Mouse (Mus musculus): ENCODE measurements around the gene Per1.

Gene Per1

DNA sequence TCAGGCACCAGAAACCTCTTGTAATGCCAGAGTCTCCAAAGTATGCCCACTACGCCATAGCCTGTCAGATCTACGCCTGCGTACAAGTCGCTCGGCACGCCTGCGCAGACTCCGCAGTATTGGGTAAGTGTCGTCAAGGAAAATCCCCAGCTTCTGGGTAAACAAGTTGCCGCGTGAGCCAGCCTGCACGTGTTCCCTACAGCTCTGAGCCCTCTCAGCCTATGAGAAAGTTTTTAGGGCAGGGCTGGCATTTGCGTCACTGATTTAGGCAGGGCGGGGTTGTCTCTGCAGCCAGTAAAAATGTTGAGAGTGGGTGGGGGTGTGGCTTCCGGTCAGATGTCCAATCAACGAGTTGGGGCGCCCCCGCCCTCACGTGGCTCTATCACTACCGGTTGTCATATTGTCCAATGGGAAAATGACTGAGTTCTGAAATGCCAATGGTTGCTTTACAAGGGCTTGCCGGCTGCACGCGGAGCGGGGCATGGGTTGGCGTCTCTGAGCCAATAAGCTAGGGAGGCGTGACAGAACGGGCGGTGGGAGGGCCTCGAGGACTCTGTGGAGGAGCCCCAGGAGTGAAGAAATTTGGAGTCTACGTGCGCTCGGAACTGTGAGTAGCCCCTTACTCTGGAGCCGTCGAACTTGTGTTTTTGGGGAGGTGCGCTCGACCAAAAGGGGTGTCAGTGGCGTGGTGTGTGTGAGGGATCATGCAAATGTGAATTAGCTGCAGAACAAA, at the start of gene Per1:
Per1 (plus strand) TSS at position 521 of the 733 bp plus-strand sequence.
- DNase-seq (ENCODE audit: low read depth): peak; percentile 100

DNA sequence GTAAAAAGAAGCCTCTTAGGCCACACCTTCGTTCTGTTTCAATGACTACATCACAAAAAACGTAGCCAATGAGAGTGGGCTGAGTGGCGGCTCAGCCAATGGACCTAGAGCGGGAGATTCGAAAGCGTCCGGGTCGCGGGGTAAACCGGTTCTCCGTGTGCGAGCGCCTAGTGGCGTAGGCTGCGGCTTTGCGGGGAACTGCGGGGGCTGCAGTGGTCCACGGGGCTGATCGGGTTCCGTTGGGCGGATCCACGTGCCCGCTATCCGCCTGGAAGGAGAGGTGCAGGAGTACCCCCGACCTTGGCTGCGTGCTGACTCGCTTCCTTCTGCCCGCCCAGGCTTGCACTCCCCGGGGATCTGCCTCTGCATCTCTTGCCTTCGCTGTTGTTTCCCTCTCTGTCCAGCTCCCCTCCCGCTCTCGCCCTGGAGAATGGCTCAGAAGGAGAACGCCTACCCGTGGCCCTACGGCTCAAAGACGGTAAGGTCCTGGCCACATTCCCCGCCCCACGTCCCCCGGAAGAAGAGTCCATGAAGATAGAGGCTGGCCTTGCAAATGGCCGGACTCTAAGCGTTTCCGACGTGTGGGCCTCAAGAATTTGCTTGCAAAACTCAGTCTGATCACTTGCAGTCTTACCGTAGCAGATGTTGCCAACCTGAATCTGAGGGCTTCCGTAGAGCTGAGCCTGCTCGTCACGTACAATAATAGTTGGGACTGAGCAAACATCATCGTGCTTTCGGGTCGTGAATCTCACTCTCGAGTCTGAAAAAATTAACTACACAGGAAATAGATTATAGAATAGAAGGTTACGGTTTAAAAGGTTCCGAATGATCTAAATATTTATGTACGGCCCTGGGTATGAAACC, 49.3 kb upstream of the Per1 start, which contains the start of gene Aurkb:
Aurkb (plus strand) TSS at position 117 of the 864 bp plus-strand sequence.
- DNase-seq (ENCODE audit: low read depth): peak; percentile 62

DNA sequence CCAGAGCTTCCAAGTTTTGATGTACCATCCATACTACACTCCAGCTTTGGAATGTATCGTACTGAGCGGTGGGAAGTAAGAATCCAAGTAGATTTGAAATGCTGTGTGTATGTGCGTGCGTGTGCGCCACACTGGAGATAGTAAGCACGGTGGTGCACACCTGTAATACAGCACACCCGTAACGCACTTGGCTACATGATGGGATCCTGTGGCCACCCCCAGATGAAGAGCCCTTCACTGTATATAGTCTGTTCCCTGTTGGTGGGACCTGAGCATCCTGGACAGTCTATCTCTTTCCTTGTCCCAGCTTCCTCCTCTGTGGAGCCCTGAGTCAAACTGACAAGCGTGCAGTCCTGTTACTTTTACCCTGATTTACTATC, 48.6 kb upstream of the Per1 start:
- DNase-seq (ENCODE audit: low read depth): no peak

DNA sequence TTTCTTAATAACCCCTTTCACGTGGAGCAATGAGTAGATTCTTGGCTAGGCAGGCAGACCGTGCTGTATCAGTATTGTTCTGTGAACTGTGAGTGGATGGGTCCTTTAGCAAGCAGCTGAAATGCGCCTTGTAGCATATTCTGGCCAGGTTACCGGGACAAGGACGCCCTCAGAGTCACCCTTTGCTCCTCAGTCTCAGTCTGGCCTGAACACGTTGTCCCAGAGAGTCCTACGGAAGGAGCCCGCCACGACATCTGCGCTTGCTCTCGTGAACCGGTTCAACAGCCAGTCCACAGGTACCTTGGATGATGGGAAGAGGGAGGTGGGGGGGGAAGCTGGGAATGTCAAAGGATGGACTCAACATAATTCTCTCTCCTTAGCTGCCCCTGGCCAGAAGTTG, 47.4 kb upstream of the Per1 start:
- DNase-seq (ENCODE audit: low read depth): no peak

DNA sequence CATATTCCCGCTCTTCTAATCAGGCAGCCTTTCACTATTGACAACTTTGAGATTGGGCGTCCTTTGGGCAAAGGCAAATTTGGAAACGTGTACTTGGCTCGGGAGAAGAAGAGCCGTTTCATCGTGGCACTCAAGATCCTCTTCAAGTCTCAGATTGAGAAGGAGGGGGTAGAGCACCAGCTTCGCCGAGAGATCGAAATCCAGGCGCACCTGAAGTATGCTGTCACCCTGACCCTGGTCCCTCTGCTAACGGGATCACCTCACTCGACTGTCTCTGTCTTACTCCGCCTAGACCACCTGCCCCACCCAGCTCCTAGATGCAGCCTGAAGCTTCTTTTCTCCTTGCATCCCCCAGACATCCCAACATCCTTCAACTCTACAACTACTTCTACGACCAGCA, 46.9 kb upstream of the Per1 start:
- DNase-seq (ENCODE audit: low read depth): no peak

DNA sequence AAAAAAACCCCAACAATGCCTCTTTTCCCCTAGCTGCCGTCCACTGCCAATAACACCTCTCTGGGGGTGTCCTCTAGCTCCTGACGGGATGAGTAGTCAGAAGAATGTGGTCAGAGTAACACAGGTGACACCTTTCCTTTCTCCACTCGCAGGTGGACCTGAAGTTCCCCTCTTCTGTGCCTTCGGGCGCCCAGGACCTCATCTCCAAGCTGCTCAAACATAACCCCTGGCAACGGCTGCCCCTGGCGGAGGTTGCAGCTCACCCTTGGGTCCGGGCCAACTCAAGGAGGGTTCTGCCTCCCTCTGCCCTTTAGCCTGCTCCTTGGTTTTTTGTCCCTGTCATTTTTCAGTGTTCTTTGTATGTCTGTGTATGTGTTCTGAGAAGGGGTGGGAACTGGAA, 44.3 kb upstream of the Per1 start:
- no peak for DNase-seq (ENCODE audit: low read depth)

DNA sequence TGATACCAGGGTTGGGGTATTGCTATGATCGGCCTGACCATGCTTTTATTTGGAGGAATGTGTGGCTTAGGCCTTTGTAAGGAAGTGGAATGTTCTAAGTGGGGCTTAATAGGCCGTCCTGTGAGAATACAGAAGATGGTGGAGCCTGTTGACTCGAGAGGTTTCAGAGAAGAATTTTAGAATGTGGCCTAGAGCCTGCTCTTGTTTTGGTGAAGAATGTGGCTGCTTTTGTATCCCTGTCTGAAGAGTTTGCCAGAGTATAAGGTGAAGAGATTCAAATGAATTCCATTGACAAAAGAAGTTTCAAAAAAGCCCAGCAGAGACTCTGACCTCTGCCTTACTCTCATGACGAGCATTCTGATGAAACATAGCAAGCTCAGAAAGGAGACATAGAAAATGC, 43.2 kb upstream of the Per1 start:
- no peak for DNase-seq (ENCODE audit: low read depth)

DNA sequence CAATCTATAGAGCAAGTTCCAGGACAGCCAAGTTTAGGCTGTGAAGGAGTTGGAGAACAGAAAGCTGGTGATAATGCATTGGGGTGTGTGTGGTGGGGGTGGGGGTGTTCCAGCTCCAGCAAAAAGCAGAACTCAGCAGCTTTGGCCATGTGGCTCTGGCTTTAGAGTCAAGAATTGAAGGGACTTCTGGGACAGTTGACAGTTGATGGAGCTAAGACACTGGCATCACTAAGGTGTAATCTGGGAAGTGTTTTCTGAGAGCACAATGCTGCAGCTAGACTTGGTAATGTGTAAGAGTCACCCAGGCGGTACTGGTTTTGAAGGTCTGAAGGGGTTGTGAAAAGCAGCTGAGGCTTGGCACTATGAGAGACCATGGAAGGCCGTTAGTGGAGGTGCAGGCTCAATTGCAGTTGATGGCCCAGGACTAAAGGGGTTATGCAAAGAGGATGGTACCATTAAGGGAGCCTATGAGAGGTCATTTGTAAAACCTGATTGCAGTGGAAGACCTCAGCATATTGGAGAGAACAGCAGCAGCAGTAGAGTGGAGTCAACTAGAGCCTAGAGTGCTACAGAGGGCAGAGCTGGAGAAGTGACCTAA, 42.1 kb upstream of the Per1 start:
- no peak for DNase-seq (ENCODE audit: low read depth)

DNA sequence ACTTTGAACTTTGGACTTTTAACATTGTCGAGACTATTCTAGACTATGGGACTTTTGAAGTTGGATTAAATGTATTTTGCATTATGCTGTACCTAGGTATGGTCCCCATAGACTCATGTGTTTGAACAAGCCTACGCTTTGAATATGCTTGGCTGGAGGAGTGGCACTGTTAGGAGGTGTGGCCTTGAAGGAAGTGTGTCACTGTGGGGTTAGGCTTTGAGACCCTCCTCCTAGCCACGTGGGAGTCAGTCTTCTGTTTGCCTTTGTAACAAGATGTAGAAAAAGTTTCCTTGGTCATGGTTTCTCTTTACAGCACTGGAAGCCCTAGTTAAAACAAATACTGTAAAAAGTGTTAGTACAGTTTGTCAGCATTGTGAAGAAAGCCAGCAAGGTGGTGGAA, 41.2 kb upstream of the Per1 start:
- DNase-seq (ENCODE audit: low read depth): no peak

DNA sequence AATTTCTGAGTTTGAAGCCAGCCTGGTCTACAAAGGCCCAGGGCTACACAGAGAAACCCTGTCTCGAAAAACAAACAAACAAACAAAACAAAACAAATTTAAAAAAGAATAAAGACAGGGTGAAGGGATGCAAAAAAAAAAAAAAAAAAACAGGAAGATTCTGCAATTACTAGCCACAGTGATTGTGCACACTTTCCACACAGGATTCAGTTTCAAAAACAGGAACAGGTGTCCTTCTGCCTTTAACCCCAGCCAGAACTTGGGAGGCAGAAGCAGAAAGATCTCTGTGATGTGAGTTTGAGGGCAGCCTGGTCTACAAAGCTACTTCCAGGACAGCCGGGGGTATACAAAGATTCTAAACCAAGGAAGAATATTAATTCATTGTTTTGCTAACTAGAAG, 36.8 kb upstream of the Per1 start:
- no peak for DNase-seq (ENCODE audit: low read depth)

DNA sequence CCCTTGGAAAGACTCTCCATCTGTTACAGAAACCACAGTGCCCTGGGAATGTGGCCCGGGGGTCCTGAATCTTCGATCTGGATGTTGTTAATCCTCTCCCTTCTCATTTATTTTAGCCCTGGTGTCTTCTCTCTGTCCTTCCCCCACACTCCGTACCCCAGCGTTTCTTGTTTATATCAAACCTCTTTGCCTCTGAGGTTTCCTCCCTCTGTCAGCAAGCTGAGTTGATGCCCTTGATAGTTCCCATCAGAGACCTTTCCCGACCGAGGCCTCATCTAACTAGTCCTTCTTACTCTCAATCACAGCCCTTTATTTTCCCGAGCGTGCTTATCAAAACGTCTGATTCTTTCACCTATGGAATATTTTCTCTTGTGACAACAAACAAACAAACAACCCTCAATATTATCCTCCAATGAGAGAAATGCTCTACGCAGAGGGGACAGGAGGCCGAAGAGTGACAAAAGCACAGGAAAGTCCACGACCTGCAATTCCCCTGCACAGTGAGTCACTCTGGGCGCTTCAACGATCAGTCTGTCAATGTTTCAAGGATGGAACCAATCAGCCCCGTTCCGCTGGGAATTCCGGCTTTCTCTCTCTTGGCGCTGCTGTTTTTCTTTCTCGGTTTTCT, 36.2 kb upstream of the Per1 start:
- DNase-seq (ENCODE audit: low read depth): no peak

DNA sequence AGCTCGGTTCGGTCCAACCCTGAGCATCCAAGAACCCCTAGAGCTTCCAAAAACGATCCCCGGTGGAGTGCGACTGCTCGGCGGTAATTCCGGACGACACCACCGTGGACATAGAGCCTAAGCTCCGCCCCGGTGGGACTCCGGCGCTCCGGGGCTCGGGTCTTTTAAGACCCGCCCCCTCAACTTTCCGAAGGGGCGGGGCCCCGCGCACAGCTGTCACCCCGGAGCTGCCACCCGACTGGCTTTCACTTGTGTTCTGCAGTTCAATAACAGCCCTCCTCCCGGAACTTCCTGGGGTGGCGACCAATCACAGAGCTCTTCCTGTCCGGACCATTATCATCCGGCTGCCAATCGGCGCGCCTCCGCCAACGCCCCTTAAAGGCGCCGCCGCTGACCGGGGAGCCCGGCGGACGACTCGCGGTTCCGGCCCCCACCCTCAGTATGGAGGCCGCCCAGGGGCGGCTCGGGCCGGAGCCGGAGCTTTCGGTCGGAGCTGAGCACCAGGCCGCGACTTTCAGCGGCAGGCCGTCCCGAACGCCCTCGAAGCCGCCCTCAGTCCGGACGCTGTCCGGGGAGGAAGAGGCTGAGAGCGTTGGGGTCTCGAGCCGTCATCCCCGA, 35.6 kb upstream of the Per1 start, which contains the start of gene Borcs6:
Borcs6 (plus strand) TSS at position 361 of the 618 bp plus-strand sequence.
- peak; percentile 93 for DNase-seq (ENCODE audit: low read depth)

DNA sequence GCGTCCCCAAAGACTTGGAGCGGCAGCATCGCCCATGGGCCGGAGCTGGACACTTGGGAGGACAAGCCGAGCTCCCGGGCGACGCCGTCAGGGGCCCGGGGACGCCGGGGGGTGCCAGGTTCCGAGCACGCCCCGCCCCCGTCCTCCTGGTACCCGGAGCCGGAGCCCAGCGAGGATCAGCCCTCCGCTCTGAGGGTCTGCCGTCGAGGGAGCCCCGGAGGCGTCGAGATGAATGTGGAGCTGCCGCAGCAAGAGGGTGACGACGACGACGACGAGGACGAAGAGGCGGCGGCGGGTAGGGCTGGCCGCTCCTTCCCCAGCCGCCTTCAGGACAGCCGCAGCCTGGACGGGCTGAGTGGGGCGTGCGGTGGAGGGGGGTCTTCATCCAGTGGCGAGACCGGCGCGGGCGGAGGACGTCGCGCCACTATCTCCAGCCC, 35.0 kb upstream of the Per1 start:
- DNase-seq (ENCODE audit: low read depth): no peak

DNA sequence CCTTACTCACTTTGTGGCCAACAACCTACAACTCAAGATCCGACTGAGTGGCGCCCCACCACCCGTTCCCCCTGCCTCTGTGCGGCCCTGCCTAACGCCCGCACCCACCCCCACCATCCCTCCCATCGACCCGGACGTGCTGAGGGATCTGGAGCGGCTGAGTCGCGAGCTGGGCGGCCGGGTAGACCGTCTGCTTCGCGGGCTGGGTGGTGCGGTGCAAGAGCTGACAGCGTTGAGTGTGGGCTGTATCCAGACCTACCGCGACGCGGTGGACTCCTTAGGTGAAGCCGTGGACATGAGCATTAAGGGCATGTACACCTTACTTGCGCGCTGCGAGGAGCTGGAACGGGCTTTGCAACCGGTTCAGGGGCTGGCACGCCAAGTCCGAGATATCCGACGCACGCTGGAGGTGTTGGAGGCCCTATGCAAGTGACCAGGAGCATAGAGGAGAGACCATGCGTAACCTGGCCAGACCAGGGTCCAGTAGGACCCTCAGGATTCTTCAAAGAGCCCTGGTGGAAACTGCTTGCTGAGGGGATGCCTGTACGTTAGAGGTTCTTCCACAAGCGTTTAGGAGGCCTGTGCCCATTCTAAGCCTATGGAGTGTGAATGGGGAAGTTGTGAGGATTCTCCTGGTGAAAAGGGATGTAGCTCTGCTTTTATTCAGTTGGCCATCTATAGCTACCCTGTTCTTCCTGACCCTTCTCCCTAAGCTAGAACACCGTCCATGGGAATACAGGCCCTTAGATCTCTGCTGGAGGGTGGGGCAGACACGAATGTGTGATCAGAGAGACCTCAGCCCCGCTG, 34.4 kb upstream of the Per1 start:
- no peak for DNase-seq (ENCODE audit: low read depth)

DNA sequence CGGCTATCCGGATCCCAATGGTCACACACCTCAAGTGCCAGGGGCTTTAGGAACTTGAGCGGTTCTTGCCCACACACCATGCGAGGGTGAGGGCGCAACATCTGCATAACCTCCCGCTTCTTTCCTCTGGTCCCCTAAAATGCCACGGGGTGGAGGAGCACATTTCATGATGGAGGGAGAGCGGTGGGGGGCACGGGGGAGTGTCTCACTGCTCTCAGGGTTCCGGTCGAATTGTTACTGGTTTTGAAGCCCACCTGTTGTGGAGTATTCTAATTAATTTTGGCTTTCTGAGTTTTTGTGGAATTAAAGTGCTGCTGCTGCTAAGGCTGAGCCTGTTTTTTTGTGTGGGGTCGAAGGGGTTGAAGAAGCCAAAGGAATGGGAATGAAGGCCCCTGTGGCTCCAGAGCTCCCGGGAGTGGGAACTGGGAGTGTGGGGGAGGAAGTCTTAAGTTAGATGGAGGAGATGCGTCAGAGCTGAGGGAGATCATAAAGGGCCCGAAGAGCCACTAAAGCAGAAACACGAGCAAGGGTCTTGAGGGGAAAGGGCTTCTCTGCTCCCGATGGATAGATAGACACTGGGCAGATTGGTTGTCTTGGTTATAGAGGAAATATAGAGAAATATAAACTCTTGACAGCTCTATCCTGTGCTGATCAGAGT, 33.6 kb upstream of the Per1 start:
- no peak for DNase-seq (ENCODE audit: low read depth)

DNA sequence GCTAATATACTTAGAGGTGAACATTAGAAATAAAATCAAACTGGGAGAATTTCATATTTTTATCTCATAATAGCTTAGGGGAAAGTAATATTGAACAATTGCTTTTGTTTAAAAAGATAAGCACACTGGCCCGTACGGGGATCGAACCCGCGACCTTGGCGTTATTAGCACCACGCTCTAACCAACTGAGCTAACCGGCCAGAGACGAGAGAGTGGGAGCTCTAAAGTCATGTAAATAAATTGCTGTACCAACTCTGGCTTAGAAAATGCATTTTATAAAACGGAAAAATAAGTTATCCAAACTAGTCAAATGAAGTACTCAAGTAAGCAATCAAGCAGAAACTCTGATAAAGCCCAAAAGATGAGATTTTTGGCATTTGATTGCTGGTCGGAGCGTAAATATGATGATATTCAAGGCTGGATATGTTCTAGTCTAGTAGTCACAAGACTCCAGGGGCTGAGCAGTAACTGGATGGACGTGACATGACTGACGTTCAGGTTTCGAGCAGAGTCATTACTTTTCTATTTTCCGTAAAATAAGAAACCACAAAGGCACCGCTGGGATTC, 32.7 kb upstream of the Per1 start:
- no peak for DNase-seq (ENCODE audit: low read depth)

DNA sequence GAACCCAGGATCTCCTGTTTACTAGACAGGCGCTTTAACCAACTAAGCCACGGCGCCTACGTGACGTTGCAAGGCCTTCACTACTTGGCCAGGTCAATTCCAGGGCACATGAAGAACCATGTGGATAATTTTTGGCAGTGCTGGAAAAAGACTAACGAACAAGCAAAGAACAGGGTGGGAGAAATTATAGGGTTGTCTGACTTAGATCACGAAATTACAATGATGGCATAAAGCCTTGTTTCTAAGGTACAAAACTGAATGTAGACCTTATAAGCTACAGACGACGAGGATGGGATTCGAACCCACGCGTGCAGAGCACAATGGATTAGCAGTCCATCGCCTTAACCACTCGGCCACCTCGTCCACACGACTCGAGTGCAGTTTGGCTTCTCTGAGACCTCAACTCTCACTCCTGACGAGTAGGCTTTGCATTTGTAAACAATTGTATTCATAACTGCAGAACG, 32.2 kb upstream of the Per1 start:
- DNase-seq (ENCODE audit: low read depth): peak; percentile 85

DNA sequence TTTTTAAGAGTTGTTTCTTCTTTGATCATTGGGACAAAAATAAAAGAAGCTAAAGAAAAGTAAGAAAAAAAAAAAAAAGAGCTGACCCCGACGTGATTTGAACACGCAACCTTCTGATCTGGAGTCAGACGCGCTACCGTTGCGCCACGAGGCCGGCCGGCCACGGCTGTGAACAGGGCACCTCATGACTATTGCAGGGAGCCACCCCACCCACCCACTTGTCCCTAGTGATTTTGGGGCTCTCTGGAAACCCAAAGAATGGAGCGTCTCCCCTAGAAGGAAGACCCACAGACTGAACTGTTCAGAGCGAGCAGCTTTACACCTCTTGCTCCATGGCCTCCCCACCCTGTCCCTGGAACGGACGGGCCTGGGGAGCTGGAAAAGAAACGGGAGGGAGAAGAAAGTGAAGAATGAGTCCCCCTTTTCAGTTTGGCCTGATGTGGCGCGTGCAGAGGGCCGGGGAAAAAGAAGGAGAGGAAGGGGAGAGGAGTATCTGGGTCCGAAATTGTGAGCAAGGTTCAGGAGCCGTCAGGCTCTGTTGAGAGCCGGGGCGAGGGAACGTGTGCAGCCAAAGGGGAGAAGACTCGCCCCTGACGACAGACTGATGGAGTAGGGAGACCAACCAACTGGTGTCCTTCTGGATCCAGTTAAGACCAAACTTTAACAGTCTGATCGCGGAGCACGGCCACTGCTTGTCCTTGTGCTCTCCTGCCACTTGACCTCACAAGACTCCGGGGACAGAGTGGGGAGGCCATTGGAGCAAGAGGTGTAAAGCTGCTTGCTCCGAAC, 31.4 kb upstream of the Per1 start:
- no peak for DNase-seq (ENCODE audit: low read depth)
